Mouse (Mus musculus) ovary, adult 2 months (tissue): Measurements from ENCODE around the gene Lct. TPM values are rescaled to one million over a fixed set of nuclear protein-coding genes. Genes with fewer than 3 reads are reported as not detected.

Source experiments
- polyA plus RNA-seq: library from polyadenylated mRNA; depleted of rRNA; stranded (reverse); fragments of >200 nt; gene quantifications from 2 replicates; pipeline ENCODE4 v1.2.3, GENCODE M21; 2012; rRNA removed

Gene Lct
- polyA plus RNA-seq, result 0.17 and 0.38 TPM in 2 replicates

DNA sequence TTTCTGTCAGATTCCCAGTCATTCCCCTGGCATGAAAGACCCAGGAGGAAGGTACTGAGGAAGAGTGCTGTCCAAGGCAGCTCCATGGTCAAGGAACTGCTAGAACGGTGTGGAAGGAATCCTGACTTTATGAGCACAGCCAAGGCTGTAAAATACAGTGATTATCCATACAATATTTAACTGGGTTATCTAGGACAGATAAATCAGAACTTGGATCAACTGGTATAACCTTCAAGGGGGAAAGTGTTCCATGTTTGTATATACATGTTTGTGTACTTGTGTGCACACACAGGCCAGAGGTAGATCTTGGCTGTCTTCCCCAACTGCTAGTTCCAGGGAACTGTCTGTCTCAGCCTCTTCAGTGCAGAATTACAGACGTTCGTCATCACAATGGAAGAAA, at the start of gene Lct:
TSS of gene Lct (minus strand) at position 101 of the 400 bp plus-strand sequence.

DNA sequence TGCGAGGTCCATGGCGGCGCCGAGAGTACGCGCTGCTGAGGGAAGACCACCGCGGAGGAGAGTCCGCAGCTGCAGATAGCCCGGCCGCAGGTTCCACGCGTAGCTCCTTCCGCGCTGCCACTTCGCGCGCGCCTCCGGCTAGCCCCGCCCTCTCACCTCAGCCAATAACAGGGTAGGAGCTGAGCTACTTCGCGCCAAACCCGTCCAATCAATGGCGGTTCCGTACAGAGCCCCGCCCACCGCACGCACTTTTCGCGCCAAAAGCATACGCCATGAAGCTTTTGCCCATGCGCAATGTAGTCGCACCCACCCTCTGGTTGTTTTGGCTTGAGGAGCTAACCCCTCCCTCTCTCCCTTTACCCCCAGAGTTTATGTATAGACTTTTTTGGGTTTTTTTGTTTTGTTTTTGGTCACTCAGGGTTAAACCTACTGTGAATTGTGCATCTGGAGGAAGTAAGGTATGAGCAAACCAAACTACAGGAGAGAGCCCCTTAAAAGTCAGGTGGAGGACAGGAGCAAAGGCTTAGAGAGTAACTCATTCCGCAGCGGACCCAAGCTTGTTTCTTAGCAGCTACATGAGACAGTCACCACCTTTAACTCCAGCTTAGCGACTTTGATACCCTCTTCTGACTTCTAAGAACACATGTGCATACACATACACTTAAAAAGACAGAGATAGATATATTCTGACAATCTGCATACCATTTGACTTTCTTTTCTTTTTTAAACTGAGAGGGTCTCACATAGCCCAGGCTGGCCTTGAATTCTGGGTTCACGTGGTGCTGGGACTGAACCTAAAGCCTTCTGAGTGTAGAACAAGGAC, 31.6 kb upstream of the Lct start, which contains the start of gene Mcm6:
TSS of gene Mcm6 (minus strand) at position 111 of the 823 bp plus-strand sequence.

GRCm38 (mm10) chr1:128243627-128243995, 84.5 kb downstream of the Lct start, which contains the start of gene Ubxn4:
Ubxn4 (plus strand) TSS chr1:128243964.

Other genes with a start within 250 kb of the Lct start
- gene Zranb3, start 225.3 kb downstream of the Lct start, polyA plus RNA-seq, result 4.9 and 5.3 TPM in 2 replicates
- 50.9 and 80.8 TPM in 2 replicates for gene R3hdm1, start 225.0 kb downstream of the Lct start, polyA plus RNA-seq
- gene Ubxn4, start 84.4 kb downstream of the Lct start, polyA plus RNA-seq, result 23.5 and 23.6 TPM in 2 replicates
- 14.0 and 21.1 TPM in 2 replicates for gene Mcm6, start 31.3 kb upstream of the Lct start, polyA plus RNA-seq
- gene Dars, start 89.0 kb upstream of the Lct start, polyA plus RNA-seq, result 10.2 and 10.3 TPM in 2 replicates